Mouse (Mus musculus) embryo, embryonic 9.5 days (tissue): ENCODE data around the gene Evi5.

Experiments
- DNase-seq: peaks from one replicate; pipeline ENCODE4 v3.0.0-alpha.2; 2017; ENCODE audit errors: extremely low spot score

Gene Evi5

GRCm38 (mm10) chr5:107873330-107873729 lies 1.6 kb downstream of the Evi5 start:
- DNase-seq, result no peak

GRCm38 (mm10) chr5:107869701-107870100 lies 5.2 kb downstream of the Evi5 start:
- no peak for DNase-seq

GRCm38 (mm10) chr5:107868905-107869424 lies 5.9 kb downstream of the Evi5 start:
- DNase-seq, result peak; percentile 96

- peak; percentile 65 for DNase-seq
Measured at GRCm38 (mm10) chr5:107867970-107868904, 6.7 kb downstream of the Evi5 start.

GRCm38 (mm10) chr5:107866127-107867126 lies 8.5 kb downstream of the Evi5 start:
- no peak for DNase-seq

- no peak for DNase-seq
Measured at GRCm38 (mm10) chr5:107863971-107864370, 10.9 kb downstream of the Evi5 start.

GRCm38 (mm10) chr5:107858963-107859362 lies 15.9 kb downstream of the Evi5 start:
- DNase-seq, result no peak

- no peak for DNase-seq
Measured at GRCm38 (mm10) chr5:107855546-107855945, 19.4 kb downstream of the Evi5 start.

- DNase-seq, result no peak
Measured at GRCm38 (mm10) chr5:107854556-107854955, 20.4 kb downstream of the Evi5 start.

GRCm38 (mm10) chr5:107853807-107854206 lies 21.1 kb downstream of the Evi5 start:
- no peak for DNase-seq

GRCm38 (mm10) chr5:107848964-107849363 lies 25.9 kb downstream of the Evi5 start:
- no peak for DNase-seq

- no peak for DNase-seq
Measured at GRCm38 (mm10) chr5:107847817-107848216, 27.1 kb downstream of the Evi5 start.

- DNase-seq, result no peak
Measured at GRCm38 (mm10) chr5:107847349-107847748, 27.6 kb downstream of the Evi5 start.

- no peak for DNase-seq
Measured at GRCm38 (mm10) chr5:107840549-107841238, 34.2 kb downstream of the Evi5 start.

- no peak for DNase-seq
Measured at GRCm38 (mm10) chr5:107838891-107839644, 35.8 kb downstream of the Evi5 start.

GRCm38 (mm10) chr5:107834287-107834686 lies 40.6 kb downstream of the Evi5 start:
- DNase-seq, result no peak

GRCm38 (mm10) chr5:107831351-107831750 lies 43.6 kb downstream of the Evi5 start:
- no peak for DNase-seq

- DNase-seq, result no peak
Measured at GRCm38 (mm10) chr5:107829998-107830560, 44.8 kb downstream of the Evi5 start, which contains the start of gene Ube2d2b. Gene Ube2d2b, plus strand, starts transcription at chr5:107830099.

GRCm38 (mm10) chr5:107822521-107822920 lies 52.4 kb downstream of the Evi5 start:
- no peak for DNase-seq

GRCm38 (mm10) chr5:107814651-107815050 lies 60.3 kb downstream of the Evi5 start:
- DNase-seq, result no peak
